Mouse (Mus musculus): ENCODE measurements at regions not wholly inside any gene's neighbourhood (a gene's known extent, or its start where the extent isn't known, plus 50 kb on each side); places are given as distances from the start of the nearest gene placed in this dataset.

- TF ChIP-seq CTCF (IDR thresholded peaks at IDR 0.05 in 2 of 3, conservative IDR thresholded peaks at IDR 0.05 in 1 of 3; ENCODE audit: control insufficient read depth in 1 of 3, insufficient read depth in 1 of 3, low read depth in 2 of 3, low read length in 3 of 3, poor library complexity in 1 of 3, severe bottlenecking in 1 of 3) (no peak), MAFK (IDR thresholded peaks at IDR 0.05; ENCODE audit: borderline replicate concordance, low read depth, low read length) (no peak), SIN3A (IDR thresholded peaks at IDR 0.05; ENCODE audit: low read length) (no peak), E2F4 (IDR thresholded peaks at IDR 0.05; ENCODE audit: borderline replicate concordance, low read depth, low read length) (no peak), GABPA (IDR thresholded peaks at IDR 0.05; ENCODE audit: low read depth, low read length) (no peak), HCFC1 (IDR thresholded peaks at IDR 0.05; ENCODE audit: low read depth, low read length) (no peak), GATA1 (IDR thresholded peaks at IDR 0.05; ENCODE audit: low read depth, low read length) (no peak), POLR2A (IDR thresholded peaks at IDR 0.05; ENCODE audit: control insufficient read depth in 1 of 2, insufficient read depth in 1 of 2, low read depth in 1 of 2, low read length in 2 of 2, poor library complexity in 1 of 2) (no peak), MEF2A (IDR thresholded peaks at IDR 0.05; ENCODE audit: extremely low read depth, insufficient replicate concordance, low read depth, low read length, poor library complexity, severe bottlenecking) (no peak), POLR2AphosphoS5 (IDR thresholded peaks at IDR 0.05; ENCODE audit: borderline replicate concordance, low read depth, low read length) (no peak)
Observed at GRCm38 (mm10) chr6:94874415-94874814, 174.5 kb upstream of the Lrig1 start.
